Mouse (Mus musculus) right cerebral cortex, postnatal 4 days (tissue): ENCODE measurements around the gene Gtsf1l.

Experiments used
- DNase-seq: peaks from one replicate; pipeline ENCODE4 v3.0.0-alpha.2; 2022

Gene Gtsf1l

GRCm38 (mm10) chr2:163087728-163088127 lies at the start of gene Gtsf1l:
Gtsf1l (minus strand) TSS chr2:163087855.
- no peak for DNase-seq

DNA sequence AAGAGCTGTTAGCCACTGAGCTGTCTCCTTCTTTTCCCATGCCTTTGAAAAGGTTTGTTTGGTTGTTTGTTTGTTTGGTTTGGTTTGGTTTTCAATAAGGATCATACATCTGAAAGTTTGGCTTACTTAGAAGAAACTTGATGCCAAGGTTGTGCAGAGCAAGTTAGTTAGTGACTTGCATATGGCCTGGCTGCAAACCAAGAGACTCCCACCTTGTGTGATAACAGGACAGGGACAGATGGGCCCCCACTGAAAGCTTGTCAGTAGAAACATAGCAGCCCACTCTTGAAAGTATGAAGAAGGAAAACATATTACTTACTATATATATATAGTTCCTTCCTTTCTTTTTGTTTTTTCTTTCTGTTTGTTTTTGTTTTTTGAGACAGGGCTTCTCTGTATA lies 49.3 kb upstream of the Gtsf1l start:
- no peak for DNase-seq

- DNase-seq = no peak
Observed at GRCm38 (mm10) chr2:163135931-163136330, 48.3 kb upstream of the Gtsf1l start.

GRCm38 (mm10) chr2:163132314-163132713 lies 44.7 kb upstream of the Gtsf1l start:
- no peak for DNase-seq

- DNase-seq = no peak
Observed at GRCm38 (mm10) chr2:163130837-163131236, 43.2 kb upstream of the Gtsf1l start.

GRCm38 (mm10) chr2:163123496-163123895 lies 35.8 kb upstream of the Gtsf1l start:
- no peak for DNase-seq

DNA sequence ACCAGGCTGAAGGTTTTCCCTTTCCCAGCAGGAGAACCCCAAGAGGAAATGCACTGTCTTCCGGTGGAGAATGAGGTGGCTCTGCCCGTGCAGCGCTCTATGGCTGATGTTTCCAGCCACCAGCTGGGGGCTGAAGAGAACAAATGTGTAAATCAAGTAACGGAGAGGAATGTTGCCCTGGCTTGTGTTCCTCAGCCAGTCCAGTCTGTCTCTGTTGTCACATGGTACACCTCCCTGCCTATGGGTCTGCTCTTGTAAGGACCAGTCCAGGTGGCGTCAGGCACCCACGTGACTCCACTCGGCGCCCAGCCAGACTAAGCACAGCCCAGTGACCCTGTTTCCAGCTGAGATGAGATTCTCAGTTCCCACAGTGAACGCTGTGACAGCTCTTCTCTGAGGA lies 34.7 kb upstream of the Gtsf1l start:
- DNase-seq = no peak

DNA sequence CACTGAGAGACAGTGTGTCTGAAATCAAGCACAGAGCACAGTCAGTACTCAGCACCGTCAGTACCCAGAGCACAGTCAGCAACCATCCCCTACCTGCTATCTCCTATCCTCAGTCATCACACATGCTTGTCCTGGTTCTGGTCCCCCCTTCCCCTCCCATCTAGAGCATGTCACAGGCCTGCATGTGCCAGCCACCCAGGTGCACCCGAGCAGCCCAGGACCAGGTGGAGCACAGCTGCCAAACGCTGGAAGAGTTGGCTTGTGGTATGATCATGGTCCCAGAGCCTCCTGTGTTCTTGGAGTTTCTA lies 33.7 kb upstream of the Gtsf1l start:
- DNase-seq = no peak

GRCm38 (mm10) chr2:163120626-163121352 lies 33.1 kb upstream of the Gtsf1l start:
- DNase-seq = no peak

DNA sequence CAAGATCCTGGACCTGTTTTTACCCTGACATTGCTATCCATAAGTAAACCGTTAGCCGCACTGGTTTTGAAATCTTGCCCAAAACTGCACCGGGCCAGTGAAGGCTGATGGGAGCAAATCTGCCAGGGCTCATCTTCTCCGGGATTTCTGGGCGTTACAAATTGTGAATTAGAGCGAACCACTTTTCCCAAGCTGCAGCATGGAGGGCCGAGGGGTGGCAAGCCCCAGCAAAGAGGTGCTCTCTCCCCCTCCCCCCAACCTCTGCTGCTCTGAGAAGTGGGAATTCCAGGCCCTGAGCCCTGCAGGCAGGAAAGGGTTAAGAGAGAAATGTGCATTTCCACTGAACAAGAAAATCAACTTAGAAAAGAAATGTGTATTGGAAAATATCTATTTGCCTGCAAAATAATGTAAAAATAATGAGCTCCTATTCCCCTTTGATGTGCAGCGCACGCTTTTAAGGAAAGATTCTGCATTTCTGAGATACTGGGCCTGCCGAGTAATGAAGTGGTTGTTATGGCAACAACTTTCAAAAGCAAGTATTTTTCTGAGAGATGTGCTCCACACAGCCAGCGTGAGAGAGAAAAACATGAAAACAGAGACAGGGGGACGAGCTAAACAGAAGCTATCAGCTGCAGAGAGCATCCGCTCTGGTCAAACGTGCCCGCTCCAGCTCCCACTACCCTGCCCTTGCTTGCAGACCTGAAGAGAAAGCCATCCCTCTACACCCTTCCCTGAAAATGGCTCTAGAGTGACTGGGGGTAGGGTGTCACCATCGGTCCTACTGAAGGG lies 24.0 kb upstream of the Gtsf1l start:
- no peak for DNase-seq

DNA sequence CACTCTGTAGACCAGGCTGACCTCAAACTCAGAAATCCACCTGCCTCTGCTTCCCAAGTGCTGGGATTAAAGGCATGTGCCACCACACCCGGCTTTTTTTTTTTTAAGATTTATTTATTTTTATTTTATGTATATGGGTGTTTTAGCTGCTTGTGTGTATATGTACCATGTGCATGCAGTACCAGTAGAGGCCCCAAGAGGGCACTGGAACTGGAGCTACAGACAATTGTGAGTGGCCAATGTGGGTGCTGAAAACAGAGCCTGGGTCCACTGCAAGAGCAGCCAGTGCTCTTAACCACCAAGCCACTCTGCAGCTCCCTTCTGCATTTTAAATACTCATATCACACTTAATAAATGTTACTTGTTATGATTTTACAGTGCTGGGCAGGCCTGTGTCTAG lies 23.1 kb upstream of the Gtsf1l start:
- no peak for DNase-seq

- no peak for DNase-seq
Observed at GRCm38 (mm10) chr2:163108385-163108784, 20.7 kb upstream of the Gtsf1l start.

GRCm38 (mm10) chr2:163104086-163104770 lies 16.6 kb upstream of the Gtsf1l start:
- no peak for DNase-seq

DNA sequence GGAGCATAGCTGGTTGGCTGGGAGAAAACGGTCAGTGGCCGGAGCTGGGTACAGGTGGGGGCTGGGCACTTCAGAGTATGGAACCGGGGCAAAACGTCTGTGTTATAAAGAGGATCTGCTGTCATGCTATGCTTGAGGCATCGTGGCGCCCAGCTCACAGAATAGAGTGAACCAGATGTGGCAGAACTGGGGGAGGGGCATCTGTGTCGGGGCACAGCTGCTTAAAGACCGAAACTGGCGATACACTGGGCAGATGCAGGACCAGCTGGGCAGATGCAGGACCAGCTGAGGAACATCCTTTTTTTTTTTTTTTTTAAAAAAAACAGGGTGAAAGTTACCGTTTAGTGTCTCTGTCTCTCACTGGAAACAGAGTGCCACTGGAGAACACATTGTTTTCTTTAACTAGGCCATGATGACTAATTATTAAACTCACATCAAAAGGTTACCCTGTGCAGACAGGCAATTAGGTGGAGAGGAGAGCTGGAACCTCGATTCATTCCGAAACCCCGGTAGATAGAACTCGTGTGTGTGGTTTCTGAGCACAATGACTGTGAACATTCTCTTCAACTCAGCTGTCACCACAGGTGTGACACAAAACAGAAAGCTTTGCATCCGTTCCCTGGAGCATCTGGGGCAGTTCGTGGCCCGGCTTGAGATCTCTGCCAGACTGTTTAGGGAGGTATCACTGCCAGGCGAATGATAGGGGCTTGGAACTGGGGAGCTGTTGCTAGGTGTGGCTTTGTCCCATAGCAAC lies 15.4 kb upstream of the Gtsf1l start:
- DNase-seq = no peak

GRCm38 (mm10) chr2:163102216-163102615 lies 14.6 kb upstream of the Gtsf1l start:
- DNase-seq = no peak

GRCm38 (mm10) chr2:163101646-163102203 lies 14.1 kb upstream of the Gtsf1l start:
- DNase-seq = peak; percentile 86

DNA sequence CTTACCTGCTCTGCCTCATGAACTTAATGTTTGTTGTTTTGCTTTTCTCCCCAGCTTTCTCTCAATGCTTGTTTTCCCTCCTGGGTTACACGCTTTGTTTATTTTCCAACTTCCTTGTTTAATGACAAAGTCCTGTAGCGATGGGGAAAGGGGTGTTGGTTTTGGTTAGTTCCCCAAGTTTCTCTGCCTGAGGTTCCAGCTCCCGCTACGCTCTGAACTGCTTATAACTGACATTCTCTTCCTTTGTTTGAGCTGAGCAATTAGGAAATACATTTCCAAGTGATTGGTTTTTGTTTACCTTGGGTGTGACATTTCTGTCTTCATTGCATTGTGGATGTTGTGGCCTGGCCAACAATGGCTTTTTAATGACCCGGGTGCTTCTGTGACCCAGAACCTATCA lies 12.9 kb upstream of the Gtsf1l start:
- DNase-seq = no peak

- no peak for DNase-seq
Observed at GRCm38 (mm10) chr2:163099919-163100318, 12.3 kb upstream of the Gtsf1l start.

GRCm38 (mm10) chr2:163095784-163096183 lies 8.1 kb upstream of the Gtsf1l start:
- no peak for DNase-seq

DNA sequence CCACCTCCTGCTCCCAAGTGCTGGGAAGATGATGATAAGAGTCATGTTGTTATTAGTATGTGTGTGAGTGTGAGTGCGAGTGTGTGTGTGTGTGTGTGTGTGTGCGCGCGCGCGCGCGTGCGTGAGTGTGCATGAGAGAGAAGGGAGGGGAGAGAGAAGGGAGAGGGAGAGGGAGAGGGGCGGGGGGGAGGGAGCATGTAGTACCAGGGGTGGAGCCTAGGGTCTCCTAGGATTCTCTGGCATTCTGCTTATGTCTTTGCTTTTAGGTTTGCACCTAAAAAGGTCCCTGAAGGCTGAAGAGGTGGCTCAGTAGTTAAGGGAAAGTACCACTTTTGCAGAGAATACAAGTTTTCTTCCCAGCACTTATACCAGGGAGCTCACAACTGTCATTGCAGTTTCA lies 7.3 kb upstream of the Gtsf1l start:
- no peak for DNase-seq

DNA sequence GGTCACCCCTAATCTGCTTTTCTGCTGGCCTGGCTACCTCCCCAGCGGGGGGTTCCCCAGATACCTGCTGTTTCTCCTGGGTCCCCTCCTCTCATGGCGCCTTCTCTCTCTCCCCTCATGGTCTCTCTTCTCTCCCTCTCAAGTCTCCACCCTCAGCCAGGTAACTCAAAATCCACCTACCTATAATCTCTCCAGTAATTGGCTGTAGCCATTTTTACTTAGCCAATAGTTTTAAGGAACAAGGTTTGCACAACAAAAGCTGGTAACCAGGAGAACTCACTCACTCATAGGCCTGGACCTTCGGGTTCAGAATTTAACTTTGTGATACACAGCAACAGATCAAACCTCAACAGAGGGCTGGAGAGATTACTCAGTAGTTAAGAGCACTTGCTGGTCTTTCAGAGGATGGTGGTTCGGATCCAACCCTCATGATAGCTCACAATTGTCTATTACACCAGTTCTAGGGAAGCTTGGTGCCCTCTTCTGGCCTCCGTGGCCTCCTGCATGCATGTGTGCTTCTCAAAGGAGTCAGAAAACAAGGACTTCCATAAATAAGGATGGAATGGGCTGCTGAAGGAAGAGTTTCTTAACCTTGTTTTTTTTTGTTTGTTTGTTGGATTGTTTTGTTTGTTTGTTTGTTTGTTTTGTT lies 1.9 kb upstream of the Gtsf1l start:
- DNase-seq = no peak

- DNase-seq = no peak
Observed at GRCm38 (mm10) chr2:163086561-163086960, 1.1 kb downstream of the Gtsf1l start.
